Mouse (Mus musculus): Measurements from ENCODE around the gene Ankle2. TPM values are rescaled to one million over a fixed set of nuclear protein-coding genes. Genes with fewer than 3 reads are reported as not detected.

The Ankle2 gene
- polyA plus RNA-seq (2015; fragmentation: Nextera tagmentation; extraction: Ambion mirVana) = 26.9 and 28.6 TPM in 2 replicates

- peak within 1 kb of the TSS; percentile 94 for H3K9ac ChIP-seq (replicated peaks)
- peak within 1 kb of the TSS; percentile 59 for H3K4me3 ChIP-seq
- H3K4me1 ChIP-seq = peaks cover 24% of the 10 kb centered on the region
- peak within 1 kb of the TSS; percentile 95 for H3K27ac ChIP-seq (replicated peaks)
- WGBS = under 1% methylated on average over 81 of the region's 81 CpGs
- H3K4me2 ChIP-seq (replicated peaks) = peak within 1 kb of the TSS; percentile 67
- H3K9me3 ChIP-seq = no peaks in the 10 kb centered on the region
- peak; percentile 98 for ATAC-seq (replicated peaks)
- no peaks in the 10 kb centered on the region for H3K27me3 ChIP-seq
- H3K36me3 ChIP-seq = peaks cover 28% of the 10 kb centered on the region
Measured at GRCm38 (mm10) chr5:110230780-110231461, at the start of gene Ankle2. Gene Ankle2 (plus strand): TSS chr5:110231004.

- Histone ChIP-seq H3K36me3 (peaks cover 31% of the 10 kb centered on the region), H3K4me3 (no peak overlapping the region), H3K9ac (replicated peaks) (no peak overlapping the region), H3K4me1 (peaks cover 18% of the 10 kb centered on the region), H3K27ac (replicated peaks) (no peak overlapping the region), H3K4me2 (replicated peaks) (no peak overlapping the region), H3K27me3 (no peaks in the 10 kb centered on the region), H3K9me3 (no peaks in the 10 kb centered on the region)
- ATAC-seq (replicated peaks) = no peak
- WGBS = 93% methylated on average over 5 of the region's 5 CpGs
Measured at GRCm38 (mm10) chr5:110181716-110182115, 49.1 kb upstream of the Ankle2 start.

GRCm38 (mm10) chr5:110203164-110203895 is 27.5 kb upstream of the Ankle2 start:
- ATAC-seq (replicated peaks) = no peak
- 88% methylated on average over 10 of the region's 10 CpGs for whole genome bisulfite sequencing
- peaks cover 81% of the 10 kb centered on the region for H3K36me3 ChIP-seq

GRCm38 (mm10) chr5:110204777-110205176 is 26.0 kb upstream of the Ankle2 start:
- H3K4me3 ChIP-seq = no peak overlapping the region
- H3K4me1 ChIP-seq = no peaks in the 10 kb centered on the region
- peaks cover 92% of the 10 kb centered on the region for H3K36me3 ChIP-seq
- H3K27ac ChIP-seq (replicated peaks) = no peak overlapping the region
- H3K9ac ChIP-seq (replicated peaks) = no peak overlapping the region
- no peak overlapping the region for H3K4me2 ChIP-seq (replicated peaks)
- 81% methylated on average over 6 of the region's 6 CpGs for WGBS
- H3K27me3 ChIP-seq = no peaks in the 10 kb centered on the region
- ATAC-seq (replicated peaks) = no peak
- H3K9me3 ChIP-seq = no peaks in the 10 kb centered on the region

More at GRCm38 (mm10) chr5:110203164-110203895, 27.5 kb upstream of the Ankle2 start:
- no peaks in the 10 kb centered on the region for H3K27me3 ChIP-seq
- H3K4me2 ChIP-seq (replicated peaks) = no peak overlapping the region
- no peak overlapping the region for H3K4me3 ChIP-seq
- H3K9me3 ChIP-seq = no peaks in the 10 kb centered on the region
- H3K4me1 ChIP-seq = no peaks in the 10 kb centered on the region
- H3K27ac ChIP-seq (replicated peaks) = no peak overlapping the region
- H3K9ac ChIP-seq (replicated peaks) = no peak overlapping the region

- Histone ChIP-seq H3K9ac (replicated peaks) (no peak overlapping the region), H3K27me3 (no peaks in the 10 kb centered on the region), H3K4me3 (no peak overlapping the region), H3K4me2 (replicated peaks) (no peak overlapping the region), H3K9me3 (no peaks in the 10 kb centered on the region), H3K27ac (replicated peaks) (no peak overlapping the region), H3K36me3 (peaks cover 89% of the 10 kb centered on the region), H3K4me1 (no peaks in the 10 kb centered on the region)
- WGBS = 88% methylated on average over 2 of the region's 2 CpGs
- ATAC-seq (replicated peaks) = no peak
Measured at GRCm38 (mm10) chr5:110211312-110211711, 19.5 kb upstream of the Ankle2 start.

GRCm38 (mm10) chr5:110216780-110217179 is 14.0 kb upstream of the Ankle2 start:
- Histone ChIP-seq H3K27me3 (no peaks in the 10 kb centered on the region), H3K4me3 (no peak overlapping the region), H3K9ac (replicated peaks) (no peak overlapping the region), H3K36me3 (peaks cover 90% of the 10 kb centered on the region), H3K27ac (replicated peaks) (no peak overlapping the region), H3K4me2 (replicated peaks) (no peak overlapping the region), H3K9me3 (no peaks in the 10 kb centered on the region), H3K4me1 (no peaks in the 10 kb centered on the region)
- ATAC-seq (replicated peaks) = no peak
- WGBS = 96% methylated on average over 3 of the region's 3 CpGs

GRCm38 (mm10) chr5:110220331-110220730 is 10.5 kb upstream of the Ankle2 start:
- WGBS = over 99% methylated on average over 4 of the region's 4 CpGs
- peaks cover 74% of the 10 kb centered on the region for H3K36me3 ChIP-seq

GRCm38 (mm10) chr5:110222757-110223156 is 8.0 kb upstream of the Ankle2 start:
- Histone ChIP-seq H3K9me3 (no peaks in the 10 kb centered on the region), H3K4me3 (no peak overlapping the region), H3K9ac (replicated peaks) (no peak overlapping the region), H3K36me3 (peaks cover 72% of the 10 kb centered on the region), H3K27ac (replicated peaks) (no peak overlapping the region), H3K4me2 (replicated peaks) (no peak overlapping the region), H3K4me1 (no peaks in the 10 kb centered on the region), H3K27me3 (no peaks in the 10 kb centered on the region)
- ATAC-seq (replicated peaks) = no peak
- 89% methylated on average over 6 of the region's 6 CpGs for WGBS

More at GRCm38 (mm10) chr5:110220331-110220730, 10.5 kb upstream of the Ankle2 start:
- H3K9ac ChIP-seq (replicated peaks) = no peak overlapping the region
- H3K27me3 ChIP-seq = no peaks in the 10 kb centered on the region
- H3K4me2 ChIP-seq (replicated peaks) = no peak overlapping the region
- no peaks in the 10 kb centered on the region for H3K4me1 ChIP-seq
- H3K4me3 ChIP-seq = no peak overlapping the region
- H3K27ac ChIP-seq (replicated peaks) = no peak overlapping the region
- H3K9me3 ChIP-seq = no peaks in the 10 kb centered on the region
- ATAC-seq (replicated peaks) = no peak

GRCm38 (mm10) chr5:110225056-110225455 is 5.7 kb upstream of the Ankle2 start:
- H3K9me3 ChIP-seq = no peaks in the 10 kb centered on the region
- H3K9ac ChIP-seq (replicated peaks) = no peak overlapping the region
- no peak overlapping the region for H3K4me3 ChIP-seq
- no peak overlapping the region for H3K27ac ChIP-seq (replicated peaks)
- peaks cover 50% of the 10 kb centered on the region for H3K36me3 ChIP-seq
- no peak for ATAC-seq (replicated peaks)
- H3K4me2 ChIP-seq (replicated peaks) = no peak overlapping the region
- H3K27me3 ChIP-seq = no peaks in the 10 kb centered on the region
- H3K4me1 ChIP-seq = peaks cover 3% of the 10 kb centered on the region
- 89% methylated on average over 3 of the region's 3 CpGs for WGBS

GRCm38 (mm10) chr5:110227336-110227883 is 3.4 kb upstream of the Ankle2 start:
- ATAC-seq (replicated peaks) = no peak
- H3K4me2 ChIP-seq (replicated peaks) = no peak overlapping the region
- no peaks in the 10 kb centered on the region for H3K27me3 ChIP-seq
- no peak overlapping the region for H3K9ac ChIP-seq (replicated peaks)
- H3K9me3 ChIP-seq = no peaks in the 10 kb centered on the region
- peaks cover 16% of the 10 kb centered on the region for H3K4me1 ChIP-seq
- 42% methylated on average over 1 of the region's 1 CpGs for WGBS
- no peak overlapping the region for H3K4me3 ChIP-seq
- peaks cover 26% of the 10 kb centered on the region for H3K36me3 ChIP-seq
- no peak overlapping the region for H3K27ac ChIP-seq (replicated peaks)

- peaks cover 25% of the 10 kb centered on the region for H3K36me3 ChIP-seq
- WGBS = 9% methylated on average over 8 of the region's 8 CpGs
- H3K9ac ChIP-seq (replicated peaks) = peak overlapping the region; percentile 94
- ATAC-seq (replicated peaks) = 0 out of 2 replicates have a peak, but pooled peaks have one; percentile 12
- peak overlapping the region; percentile 67 for H3K4me2 ChIP-seq (replicated peaks)
- H3K27ac ChIP-seq (replicated peaks) = peak overlapping the region; percentile 95
- H3K27me3 ChIP-seq = no peaks in the 10 kb centered on the region
- no peaks in the 10 kb centered on the region for H3K9me3 ChIP-seq
- H3K4me1 ChIP-seq = peaks cover 24% of the 10 kb centered on the region
- peak overlapping the region; percentile 59 for H3K4me3 ChIP-seq
Measured at GRCm38 (mm10) chr5:110230401-110230779, 414 bp upstream of the Ankle2 start.

- Histone ChIP-seq H3K9ac (replicated peaks) (peak overlapping the region; percentile 94), H3K27ac (replicated peaks) (no peak overlapping the region)
- 46% methylated on average over 13 of the region's 13 CpGs for WGBS
Measured at GRCm38 (mm10) chr5:110231638-110232037, 834 bp downstream of the Ankle2 start.

More at GRCm38 (mm10) chr5:110231638-110232037, 834 bp downstream of the Ankle2 start:
- no peaks in the 10 kb centered on the region for H3K27me3 ChIP-seq
- H3K4me2 ChIP-seq (replicated peaks) = peak overlapping the region; percentile 67
- H3K36me3 ChIP-seq = peaks cover 32% of the 10 kb centered on the region
- H3K4me3 ChIP-seq = peak overlapping the region; percentile 59
- ATAC-seq (replicated peaks) = no peak
- H3K4me1 ChIP-seq = peaks cover 24% of the 10 kb centered on the region
- H3K9me3 ChIP-seq = no peaks in the 10 kb centered on the region
